Mouse (Mus musculus) cerebellum, adult 8-10 months (tissue): ENCODE measurements around the gene Ift43.

Source experiments
- DNase-seq: peaks from one replicate; pipeline ENCODE4 v3.0.0; 2022

The Ift43 gene

DNA sequence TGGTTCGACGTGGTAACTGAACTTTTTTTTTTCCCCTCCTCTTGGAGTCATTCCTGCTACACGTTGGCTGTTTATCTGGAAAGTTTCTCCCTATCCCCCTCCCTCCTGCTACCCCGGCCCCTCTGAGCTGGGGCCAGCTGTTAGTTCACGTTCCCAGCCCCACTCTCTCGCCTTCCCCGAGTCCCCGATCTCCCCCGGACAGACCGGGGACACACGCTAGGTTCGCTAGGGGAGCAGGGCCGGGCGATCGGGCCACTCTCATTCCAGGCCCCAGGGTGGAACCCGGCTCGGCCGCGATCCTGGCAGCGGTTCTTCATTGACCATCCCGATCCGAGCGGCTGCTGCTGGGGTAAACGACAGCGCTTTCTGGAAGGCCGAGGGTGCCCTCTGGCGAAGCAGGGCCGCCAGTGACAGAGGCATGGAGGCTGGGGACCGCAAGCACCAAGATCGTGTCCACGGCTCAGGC, 3.1 kb upstream of the Ift43 start:
- peak; percentile 96 for DNase-seq

- no peak for DNase-seq
Measured at GRCm38 (mm10) chr12:86085873-86086272, 3.5 kb downstream of the Ift43 start.

DNA sequence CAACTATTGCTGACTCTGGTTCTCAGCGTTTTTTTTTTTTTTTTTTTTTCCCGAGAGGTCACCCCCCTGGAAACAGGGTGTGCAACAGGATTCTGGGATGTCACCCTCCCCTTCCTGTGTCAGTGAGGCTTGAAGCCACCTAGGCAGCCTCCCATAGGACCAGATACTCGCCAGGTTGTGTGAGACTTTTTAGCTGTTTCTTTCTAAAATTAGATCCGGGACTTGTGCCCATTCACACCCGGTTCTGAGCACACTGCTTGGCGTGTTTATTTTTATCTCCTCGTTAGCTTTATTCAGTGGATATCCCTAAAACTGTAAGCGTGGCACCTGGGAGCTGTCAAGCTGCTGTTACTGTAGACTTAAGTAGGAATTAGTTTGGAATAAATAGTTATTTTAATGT, 4.2 kb downstream of the Ift43 start:
- no peak for DNase-seq

DNA sequence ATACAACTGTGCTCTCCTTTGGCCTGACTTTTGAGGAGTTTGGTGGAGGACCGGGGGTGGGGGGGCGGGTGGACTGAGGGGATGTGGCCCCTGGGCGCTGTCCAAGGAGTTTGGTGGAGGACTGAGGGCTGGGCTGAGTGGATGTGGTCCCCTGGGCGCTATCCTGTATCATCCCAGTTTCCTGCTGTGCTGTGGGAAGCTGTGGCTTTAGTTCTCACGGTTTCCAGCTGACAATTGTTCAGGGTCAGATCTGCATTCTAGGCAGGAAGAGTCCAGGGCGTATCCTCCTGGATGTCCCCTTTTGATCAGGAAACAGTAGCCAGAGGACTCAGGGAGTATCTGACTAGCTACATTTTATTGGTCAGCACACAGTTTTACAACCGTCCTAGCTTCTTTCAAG, 5.7 kb downstream of the Ift43 start:
- DNase-seq: no peak

DNA sequence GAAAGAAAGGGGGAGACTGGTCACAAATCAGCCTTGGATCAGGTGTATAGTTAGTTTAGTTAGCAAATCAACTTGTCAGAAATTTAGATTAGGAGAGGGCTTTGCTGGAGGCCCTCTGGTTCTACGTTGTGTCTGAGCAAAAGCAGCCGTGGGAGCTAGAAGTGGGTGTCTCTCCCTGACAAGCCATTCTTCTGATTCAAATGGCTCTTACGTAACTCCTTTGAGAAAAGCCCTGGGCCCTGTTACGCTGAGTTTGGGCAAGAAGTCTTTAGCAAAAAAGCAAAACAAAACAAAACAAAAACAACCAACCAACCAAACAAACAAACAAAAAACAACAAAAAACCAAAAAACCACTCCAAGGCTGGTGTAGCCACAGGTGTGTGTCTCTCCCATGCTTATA, 8.4 kb downstream of the Ift43 start:
- DNase-seq: no peak

GRCm38 (mm10) chr12:86091601-86092132, 9.3 kb downstream of the Ift43 start:
- DNase-seq: peak; percentile 54

DNA sequence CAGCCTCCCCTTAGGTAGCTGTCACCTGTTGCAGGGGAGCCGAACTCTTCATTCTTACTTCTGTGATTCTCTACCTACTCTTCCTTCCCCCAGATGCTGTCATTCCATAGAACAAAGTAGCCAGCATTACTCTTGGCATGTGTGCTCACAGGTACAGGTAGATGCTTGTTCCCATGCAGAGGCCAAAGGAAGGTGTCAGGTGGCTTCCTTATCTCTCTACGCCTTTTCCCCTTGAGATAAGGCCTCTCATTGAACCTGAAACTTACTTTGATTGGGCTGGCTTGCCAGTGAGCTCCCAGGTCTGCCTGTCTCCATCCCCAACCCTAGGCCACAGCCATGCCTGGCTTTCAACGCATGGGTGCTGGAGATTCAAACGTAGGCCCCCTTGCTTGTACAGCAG, 11.7 kb downstream of the Ift43 start:
- DNase-seq: no peak

DNA sequence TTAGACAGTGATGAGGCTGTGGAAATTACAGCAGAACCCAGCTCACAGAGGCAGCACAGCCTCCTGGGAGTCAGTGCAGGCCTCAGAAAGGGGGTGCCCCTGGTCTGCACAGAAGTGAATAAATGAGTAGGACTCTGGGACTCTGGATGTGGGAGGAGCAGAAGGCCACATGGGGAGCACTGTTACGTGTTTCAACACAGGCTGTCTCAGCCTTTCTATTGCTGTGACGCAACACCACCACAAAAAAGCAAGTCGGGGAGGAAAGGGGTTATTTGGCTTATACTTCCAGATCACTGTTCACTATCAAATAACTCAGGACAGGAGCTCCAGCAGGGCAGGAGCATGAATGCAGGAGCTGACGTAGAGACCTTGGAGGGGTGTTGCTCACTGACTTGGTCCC, 13.5 kb downstream of the Ift43 start:
- no peak for DNase-seq

- no peak for DNase-seq
Measured at GRCm38 (mm10) chr12:86097781-86098180, 15.4 kb downstream of the Ift43 start.

- DNase-seq: no peak
Measured at GRCm38 (mm10) chr12:86100711-86101110, 18.4 kb downstream of the Ift43 start.

GRCm38 (mm10) chr12:86102686-86103085, 20.3 kb downstream of the Ift43 start:
- no peak for DNase-seq

DNA sequence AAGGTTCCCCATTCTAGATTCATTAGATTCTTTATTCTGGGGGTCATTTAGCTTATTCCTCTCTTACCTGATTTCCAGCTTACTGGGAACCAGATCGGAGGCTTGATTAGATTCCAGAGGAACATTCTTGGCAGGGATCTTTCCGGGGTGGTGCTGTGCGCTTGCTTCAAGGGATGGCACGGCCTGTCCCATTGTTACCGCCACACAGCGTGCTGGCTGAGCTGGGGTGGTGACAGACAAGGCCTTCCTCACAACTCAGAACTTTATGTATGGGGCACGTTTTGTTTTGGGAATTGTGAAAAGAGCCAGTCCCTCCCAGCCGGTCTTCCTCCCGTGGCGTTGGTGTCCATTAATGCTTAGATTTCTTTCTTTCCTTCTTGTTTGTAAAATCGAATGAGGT, 21.1 kb downstream of the Ift43 start:
- DNase-seq: no peak

DNA sequence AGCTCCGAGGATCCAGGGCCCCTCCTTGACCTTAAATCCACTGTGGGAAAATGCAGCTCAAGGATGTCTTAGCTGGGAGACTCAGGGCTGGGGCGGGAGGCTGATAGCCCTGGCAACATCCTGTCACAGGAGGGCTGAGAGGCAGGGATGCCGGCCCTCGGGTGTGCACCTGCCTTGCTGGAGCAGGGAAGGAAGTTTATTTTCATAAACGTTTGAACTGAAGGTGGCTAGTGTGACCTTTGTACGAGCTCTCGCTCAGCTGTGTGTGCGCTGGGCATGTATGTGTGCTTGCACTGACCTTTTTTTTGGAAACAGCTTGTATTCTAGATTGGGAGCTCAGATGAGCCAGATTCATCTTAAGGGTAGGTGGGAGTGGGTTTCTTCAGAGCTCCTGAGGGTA, 21.5 kb downstream of the Ift43 start:
- DNase-seq: no peak

DNA sequence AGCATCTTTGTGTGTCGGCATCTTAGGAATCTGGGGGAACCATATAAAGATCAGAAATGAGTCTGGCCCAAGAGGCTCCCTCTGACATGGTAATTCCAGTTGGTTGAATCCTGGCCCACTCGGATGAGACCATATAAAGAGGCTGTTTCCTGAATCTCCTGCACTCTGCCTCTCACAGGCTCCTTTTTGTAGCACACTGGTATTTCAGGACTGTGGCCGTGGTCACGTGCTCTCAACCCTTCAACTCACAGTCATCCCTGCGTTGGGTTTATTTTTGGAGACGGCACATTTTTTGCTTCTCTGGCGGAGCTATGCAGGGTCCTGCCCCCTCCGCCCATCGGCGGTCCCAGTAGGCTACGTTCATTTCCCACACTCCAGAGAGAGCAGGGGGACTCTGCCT, 22.0 kb downstream of the Ift43 start:
- no peak for DNase-seq

DNA sequence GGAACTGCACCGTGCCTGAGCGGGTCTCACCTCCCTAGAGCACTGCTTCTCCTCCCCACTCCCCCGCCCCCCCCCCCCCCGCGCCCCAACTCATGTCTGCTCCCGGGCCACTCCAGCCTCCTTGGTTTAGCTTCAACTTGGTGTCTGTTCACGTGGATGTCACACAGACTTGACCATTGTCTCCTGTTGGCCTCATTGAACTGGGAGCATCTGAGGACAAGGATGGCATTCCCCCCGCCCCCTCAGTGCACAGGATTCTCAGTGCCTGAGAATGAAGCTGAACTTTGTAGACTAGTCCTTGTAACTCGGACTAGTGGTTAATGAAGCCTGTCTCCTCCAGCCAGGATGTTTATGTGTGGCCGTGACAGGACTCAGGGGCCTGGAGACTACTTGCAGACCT, 23.2 kb downstream of the Ift43 start:
- no peak for DNase-seq

DNA sequence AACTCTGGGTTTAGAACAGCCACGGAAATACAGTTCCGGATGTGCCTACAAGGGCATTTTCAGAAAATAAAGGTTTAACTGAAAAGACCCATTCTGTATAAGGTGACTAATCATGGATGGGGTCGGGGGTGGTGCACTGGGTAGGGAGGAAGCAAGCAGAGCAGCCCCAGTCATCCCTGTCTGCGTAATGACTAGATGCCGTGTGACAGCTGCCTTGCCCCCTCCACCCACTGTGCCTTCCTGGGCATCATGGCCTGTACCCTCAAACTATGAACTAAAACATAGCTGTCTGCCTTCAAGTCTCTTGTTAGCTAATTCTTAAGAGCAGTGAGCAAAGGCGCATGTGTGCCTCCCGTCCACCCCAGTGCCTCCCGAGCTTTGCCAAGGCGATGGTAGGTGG, 23.7 kb downstream of the Ift43 start:
- no peak for DNase-seq

GRCm38 (mm10) chr12:86107645-86108044, 25.3 kb downstream of the Ift43 start:
- DNase-seq: no peak

DNA sequence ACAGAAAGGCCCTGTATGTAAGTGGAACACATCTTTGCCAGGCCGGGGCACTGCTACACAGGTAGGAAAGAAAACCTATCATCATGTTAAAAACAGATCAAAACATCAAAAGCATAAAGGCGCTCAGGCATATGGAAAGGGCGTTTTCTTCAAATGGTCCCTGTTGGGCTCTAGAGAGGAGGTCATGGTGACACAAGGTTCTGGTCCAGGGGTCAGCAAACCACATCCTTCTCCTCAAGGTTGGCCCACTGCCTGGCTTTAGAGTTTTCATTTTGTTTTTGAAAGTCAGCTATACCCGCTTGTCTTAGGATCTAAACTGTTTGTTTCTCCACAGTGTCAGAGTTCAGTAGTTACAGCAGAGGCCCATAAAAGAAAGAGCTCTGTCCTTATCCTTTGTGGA, 27.2 kb downstream of the Ift43 start:
- DNase-seq: no peak

- DNase-seq: no peak
Measured at GRCm38 (mm10) chr12:86110637-86111036, 28.3 kb downstream of the Ift43 start.

DNA sequence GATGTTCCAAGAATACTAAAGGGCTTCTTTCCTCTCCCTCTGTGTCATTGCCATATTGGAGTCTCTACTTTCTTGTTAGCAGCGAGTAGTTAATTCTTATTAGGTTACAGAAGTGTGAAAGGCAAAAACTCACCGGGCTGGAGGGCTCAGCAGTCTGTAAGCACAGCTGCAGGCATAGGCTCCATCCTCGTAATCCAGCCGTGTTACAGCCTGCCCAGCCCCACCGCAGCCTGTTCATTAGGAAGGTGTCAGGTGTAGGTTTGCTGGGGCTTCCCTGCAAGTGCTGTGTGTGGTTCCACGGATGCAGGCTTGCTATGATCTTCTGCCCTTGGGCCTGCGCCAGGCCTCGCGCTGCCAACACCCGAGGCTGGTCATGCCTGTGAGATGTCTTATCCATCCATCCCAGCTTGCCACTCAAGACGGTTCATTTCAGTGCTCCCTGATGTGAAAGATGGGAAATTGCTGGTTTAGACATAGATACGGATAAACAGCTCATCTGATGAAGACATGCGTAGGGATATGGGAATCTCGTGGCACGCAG, 34.0 kb downstream of the Ift43 start:
- DNase-seq: no peak

GRCm38 (mm10) chr12:86124016-86124415, 41.7 kb downstream of the Ift43 start:
- no peak for DNase-seq

DNA sequence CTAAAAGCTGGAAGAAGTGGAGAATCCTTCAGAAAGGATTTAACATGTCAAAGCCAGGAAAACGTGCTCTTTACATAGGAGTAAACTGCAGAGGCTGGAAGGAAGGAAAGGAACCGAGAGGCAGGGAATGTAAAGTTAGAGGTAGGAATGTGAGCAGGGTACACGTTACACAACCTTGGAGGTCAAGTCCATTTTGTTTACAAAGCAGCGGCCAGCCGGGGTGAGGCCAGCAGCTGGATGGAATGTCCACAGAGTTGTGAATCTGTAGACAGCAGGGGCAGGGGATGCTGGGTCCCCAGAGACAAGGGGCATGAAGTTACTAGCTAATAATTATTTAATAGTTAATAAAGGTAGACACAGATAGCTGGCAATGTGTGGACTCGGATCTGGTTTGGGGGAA, 45.8 kb downstream of the Ift43 start:
- no peak for DNase-seq

DNA sequence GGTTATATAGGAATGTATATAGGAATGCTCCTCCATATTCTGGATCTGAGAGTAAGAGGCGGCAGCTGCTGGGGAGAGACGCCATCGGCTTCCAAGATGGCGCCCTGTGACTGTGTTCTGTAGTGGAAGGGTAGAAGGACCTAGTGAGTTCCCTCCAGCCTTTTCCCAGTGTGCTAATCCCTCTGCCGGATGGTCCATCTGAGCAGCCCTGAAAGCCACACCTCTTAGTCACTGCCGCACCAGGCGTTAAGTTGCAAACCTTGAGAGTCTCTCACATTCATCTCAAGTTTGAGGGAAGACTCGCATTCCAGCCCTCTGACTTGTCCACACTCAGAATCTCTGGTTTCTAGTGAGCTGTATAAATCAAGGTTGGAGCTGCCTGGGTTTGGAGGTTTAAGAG, 46.7 kb downstream of the Ift43 start:
- no peak for DNase-seq

DNA sequence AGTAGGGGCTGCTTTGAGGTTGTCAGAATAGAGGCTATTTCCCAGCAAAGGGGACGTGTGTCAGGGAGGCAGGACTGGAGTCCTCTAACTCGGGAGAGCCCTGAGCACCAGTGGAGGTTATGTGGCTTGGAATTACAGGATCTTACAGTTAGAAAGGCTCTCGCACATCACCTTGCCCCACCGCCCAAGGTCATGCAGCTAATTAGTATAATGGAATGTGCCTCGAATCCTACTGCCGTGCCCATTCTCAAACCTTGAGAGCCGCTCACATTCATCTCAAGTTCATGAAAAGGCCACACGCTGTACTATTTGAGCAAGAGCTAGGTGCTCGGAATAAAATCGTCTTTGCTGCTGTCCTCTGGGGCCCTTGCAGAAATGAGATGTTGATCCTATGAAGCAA, 47.4 kb downstream of the Ift43 start:
- no peak for DNase-seq

GRCm38 (mm10) chr12:86132799-86133198, 50.5 kb downstream of the Ift43 start:
- DNase-seq: peak; percentile 85

DNA sequence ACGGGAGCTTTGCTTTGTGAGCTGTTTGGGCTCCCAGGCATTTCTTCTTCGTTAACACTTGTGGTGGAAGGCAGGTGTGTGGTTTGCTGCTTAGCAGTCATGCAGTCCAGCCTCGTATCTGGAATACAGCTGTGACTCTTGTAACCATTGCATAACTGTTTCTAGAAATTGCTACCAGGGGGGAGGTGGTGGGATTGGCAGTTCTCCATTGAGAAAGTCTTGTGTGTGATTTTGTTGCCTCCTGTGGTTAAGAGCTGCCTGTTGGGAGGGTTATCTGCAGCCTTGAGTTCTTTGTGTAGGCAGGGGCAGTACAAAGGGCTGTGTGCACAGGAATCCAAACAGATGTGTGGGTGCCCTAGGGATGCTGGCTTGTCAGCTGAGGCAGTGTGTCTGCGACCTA, 53.4 kb downstream of the Ift43 start:
- no peak for DNase-seq
